Mouse (Mus musculus) cerebellum, adult 18-20 months (tissue): ENCODE measurements around the gene Usb1.

ENCODE experiments used
- DNase-seq, 2 experiments: peaks; one replicate each; pipeline ENCODE4 v3.0.0; 2021

Gene Usb1

GRCm38 (mm10) chr8:95336363-95336762, 4.3 kb downstream of the Usb1 start:
- DNase-seq, result no peak

GRCm38 (mm10) chr8:95341721-95342120, 9.6 kb downstream of the Usb1 start:
- DNase-seq, result no peak

- DNase-seq, result no peak
Observed at GRCm38 (mm10) chr8:95344668-95345067, 12.6 kb downstream of the Usb1 start.

- DNase-seq, result peak; percentile 37 to 54
Observed at GRCm38 (mm10) chr8:95346643-95347545, 14.8 kb downstream of the Usb1 start.

GRCm38 (mm10) chr8:95348356-95348755, 16.3 kb downstream of the Usb1 start:
- no peak for DNase-seq

- peak; percentile 35 to 36 for DNase-seq
Observed at GRCm38 (mm10) chr8:95348811-95349630, 16.9 kb downstream of the Usb1 start.

GRCm38 (mm10) chr8:95351461-95351860, 19.4 kb downstream of the Usb1 start:
- DNase-seq, result no peak

GRCm38 (mm10) chr8:95352151-95352870, 20.2 kb downstream of the Usb1 start, which contains the start of gene Mmp15:
Gene Mmp15, plus strand, starts transcription at chr8:95352268.
- peak; percentile 38 to 65 for DNase-seq

- DNase-seq, result peak in 1 of 2 experiments; percentile 44
Observed at GRCm38 (mm10) chr8:95352871-95353866, 21.1 kb downstream of the Usb1 start.

GRCm38 (mm10) chr8:95354606-95355005, 22.5 kb downstream of the Usb1 start:
- DNase-seq, result no peak

- DNase-seq, result no peak
Observed at GRCm38 (mm10) chr8:95358550-95359411, 26.7 kb downstream of the Usb1 start.

GRCm38 (mm10) chr8:95360181-95361015, 28.3 kb downstream of the Usb1 start:
- no peak for DNase-seq

- no peak for DNase-seq
Observed at GRCm38 (mm10) chr8:95361016-95361341, 28.9 kb downstream of the Usb1 start.

- no peak for DNase-seq
Observed at GRCm38 (mm10) chr8:95362272-95362671, 30.2 kb downstream of the Usb1 start.

- DNase-seq, result no peak
Observed at GRCm38 (mm10) chr8:95363849-95364248, 31.8 kb downstream of the Usb1 start.

- no peak for DNase-seq
Observed at GRCm38 (mm10) chr8:95369581-95370326, 37.7 kb downstream of the Usb1 start.

- no peak for DNase-seq
Observed at GRCm38 (mm10) chr8:95373389-95374002, 41.4 kb downstream of the Usb1 start.

GRCm38 (mm10) chr8:95374429-95374828, 42.3 kb downstream of the Usb1 start:
- no peak for DNase-seq
